Mouse (Mus musculus) midbrain, embryonic 12.5 days (tissue): ENCODE results near the gene Kif19a. TPM values are rescaled to one million over a fixed set of nuclear protein-coding genes. Genes with fewer than 3 reads are reported as not detected.

Experiments
- ATAC-seq: fragments of 200-750 bp; cut with Nextera tagmentation; 2 replicates; pipeline ENCODE4 v1.8.0; 2017; ENCODE audit warnings: low read depth, moderate TSS enrichment, moderate library complexity; ENCODE audit not compliant: low FRiP score
- H3K27ac ChIP-seq: fragments of 300-500 bp; sonication (generic); replicated peaks from 2 replicates; pipeline ENCODE4 v1.5.1; 2016; ENCODE audit warnings: mild to moderate bottlenecking
- H3K27me3 ChIP-seq: fragments of 300-500 bp; sonication (generic); 2 replicates; pipeline ENCODE4 v1.6.1; 2016; ENCODE audit warnings: mild to moderate bottlenecking
- H3K36me3 ChIP-seq: fragments of 300-500 bp; sonication (generic); 2 replicates; pipeline ENCODE4 v1.6.1; 2016
- H3K4me1 ChIP-seq: fragments of 300-500 bp; sonication (generic); 2 replicates; pipeline ENCODE4 v1.6.1; 2016
- H3K4me2 ChIP-seq: fragments of 300-500 bp; sonication (generic); replicated peaks from 2 replicates; pipeline ENCODE4 v1.6.1; 2016; ENCODE audit warnings: mild to moderate bottlenecking, moderate library complexity
- H3K4me3 ChIP-seq: fragments of 300-500 bp; sonication (generic); 2 replicates; pipeline ENCODE4 v1.5.1; 2016; ENCODE audit warnings: mild to moderate bottlenecking
- H3K9ac ChIP-seq: fragments of 300-500 bp; sonication (generic); replicated peaks from 2 replicates; pipeline ENCODE4 v1.6.1; 2016; ENCODE audit warnings: mild to moderate bottlenecking, moderate library complexity
- H3K9me3 ChIP-seq: fragments of 300-500 bp; sonication (generic); 2 replicates; pipeline ENCODE4 v1.6.1; 2016; ENCODE audit warnings: mild to moderate bottlenecking
- WGBS: fragments of 180-500 bp; shearing (Covaris S2); methylation state at CpG from one replicate; pipeline ENCODE4 v1.1.7; 2016; 5-methylcytosine and 5-hydroxymethylcytosine counted together
- polyA plus RNA-seq: library from polyadenylated mRNA; unstranded; fragments of >200 nt; fragmentation: Nextera tagmentation; extraction: Ambion mirVana; gene quantifications from 2 replicates; pipeline ENCODE4 v1.2.1, GENCODE M21; 2016

The Kif19a gene
- polyA plus RNA-seq, 1 experiment from 2014 or later: 0.73 TPM

- WGBS: 53% methylated on average over 5 of the region's 5 CpGs
- Histone ChIP-seq H3K4me3 (no peak overlapping the region), H3K36me3 (no peaks in the 10 kb centered on the region), H3K27ac (no peak overlapping the region), H3K9ac (no peak overlapping the region), H3K4me2 (no peak overlapping the region), H3K4me1 (peaks cover 20% of the 10 kb centered on the region), H3K27me3 (peaks cover 4% of the 10 kb centered on the region; the same call in 1 of the 2 replicates), H3K9me3 (no peaks in the 10 kb centered on the region)
- ATAC-seq: no peak
Observed at GRCm38 (mm10) chr11:114833166-114833565, 68.0 kb downstream of the Kif19a start.

Other genes with a start within 250 kb of the Kif19a start
- gene Rpl38, start 96.9 kb upstream of the Kif19a start, polyA plus RNA-seq: 839 and 864 TPM in 2 replicates
- 12.3 and 15.1 TPM in 2 replicates for gene Ttyh2, start 90.0 kb upstream of the Kif19a start, polyA plus RNA-seq
- gene Dnaic2, start 38.0 kb upstream of the Kif19a start, polyA plus RNA-seq: 1.3 and 2.4 TPM in 2 replicates
- gene Btbd17, start 30.6 kb downstream of the Kif19a start, polyA plus RNA-seq: 61.0 and 68.5 TPM in 2 replicates
- gene Gpr142, start 33.5 kb downstream of the Kif19a start, polyA plus RNA-seq: not detected in 2 replicates
- 10.4 and 16.8 TPM in 2 replicates for gene Gprc5c, start 85.8 kb downstream of the Kif19a start, polyA plus RNA-seq
- 0.71 and 0.97 TPM in 2 replicates for gene Cd300a, start 124.7 kb downstream of the Kif19a start, polyA plus RNA-seq
- gene Cd300lb, start 169.0 kb downstream of the Kif19a start, polyA plus RNA-seq: 0.08 TPM in 1 of 2 replicates, not detected in the other
- gene Cd300c, start 203.8 kb downstream of the Kif19a start, polyA plus RNA-seq: not detected in 2 replicates
- gene Cd300ld, start 224.5 kb downstream of the Kif19a start, polyA plus RNA-seq: 0.10 and 0.11 TPM in 2 replicates
- 0.85 and 1.2 TPM in 2 replicates for gene Cd300c2, start 236.5 kb downstream of the Kif19a start, polyA plus RNA-seq